Mouse (Mus musculus) ovary, adult 2 months (tissue): Measurements from ENCODE around the gene Cbr1. TPM values are rescaled to one million over a fixed set of nuclear protein-coding genes. Genes with fewer than 3 reads are reported as not detected.

Experiments used
- polyA plus RNA-seq: library from polyadenylated mRNA; depleted of rRNA; stranded (reverse); fragments of >200 nt; gene quantifications from 2 replicates; pipeline ENCODE4 v1.2.3, GENCODE M21; 2012; rRNA removed

Gene Cbr1
- 117 and 120 TPM in 2 replicates for polyA plus RNA-seq

DNA sequence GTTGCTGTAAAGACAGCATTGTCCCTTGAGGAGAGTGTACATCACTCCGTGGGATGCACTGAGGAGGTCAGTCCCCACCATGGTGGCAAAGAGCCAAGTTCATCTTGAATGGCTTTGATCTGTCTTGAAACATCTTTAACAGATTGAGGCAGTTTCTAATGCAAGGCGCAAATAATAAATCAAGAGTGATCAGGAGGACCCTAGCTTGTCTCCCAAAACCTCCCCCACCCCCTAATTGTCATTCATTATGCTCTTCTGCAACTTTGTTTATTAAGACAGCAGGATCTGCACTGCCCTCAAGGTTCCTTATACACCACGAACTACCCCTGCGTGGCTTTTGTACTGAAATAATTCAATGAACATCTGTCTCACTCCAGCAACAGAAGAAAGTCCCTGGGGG lies at the start of gene Cbr1:
Cbr1 (plus strand) TSS at position 301 of the 400 bp plus-strand sequence.

DNA sequence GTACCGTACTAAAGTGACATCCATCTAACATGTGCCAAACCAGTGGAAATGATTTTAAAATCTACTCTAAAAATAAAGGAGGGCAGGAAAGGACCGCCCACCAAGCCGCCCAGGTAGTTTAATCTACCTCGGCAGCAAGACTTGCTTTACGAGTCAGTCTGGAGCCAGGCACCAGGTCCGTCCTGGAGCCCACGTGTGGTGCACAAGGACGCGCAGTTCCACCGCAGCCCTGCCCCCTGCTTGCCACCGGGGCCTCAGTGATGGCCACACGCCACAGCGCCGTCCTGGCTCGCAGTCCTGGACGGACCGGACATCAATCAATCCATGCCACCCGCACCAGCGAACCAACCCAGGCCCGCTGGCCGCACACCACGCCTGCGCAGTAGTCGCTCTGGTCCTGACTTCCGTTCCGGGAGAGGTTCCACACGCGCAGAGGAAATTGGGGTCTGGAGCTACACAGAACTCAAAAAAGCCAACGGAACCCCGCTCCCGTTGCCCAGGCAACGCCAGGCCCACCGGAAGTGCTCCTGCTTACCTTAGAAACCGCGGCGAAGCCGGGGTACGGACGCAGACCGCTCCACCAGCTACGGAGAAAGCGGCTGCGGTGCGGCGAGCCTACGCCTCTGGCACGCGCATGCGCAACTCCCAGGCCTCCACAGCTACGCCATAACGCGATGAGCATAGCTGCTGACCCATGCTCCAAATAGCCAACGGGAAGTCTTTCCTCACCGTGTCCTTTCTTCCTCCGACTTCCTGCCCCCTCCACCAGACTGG lies 2.0 kb upstream of the Cbr1 start, which contains the start of gene Setd4:
Setd4 (minus strand) TSS at position 625 of the 774 bp plus-strand sequence.

DNA sequence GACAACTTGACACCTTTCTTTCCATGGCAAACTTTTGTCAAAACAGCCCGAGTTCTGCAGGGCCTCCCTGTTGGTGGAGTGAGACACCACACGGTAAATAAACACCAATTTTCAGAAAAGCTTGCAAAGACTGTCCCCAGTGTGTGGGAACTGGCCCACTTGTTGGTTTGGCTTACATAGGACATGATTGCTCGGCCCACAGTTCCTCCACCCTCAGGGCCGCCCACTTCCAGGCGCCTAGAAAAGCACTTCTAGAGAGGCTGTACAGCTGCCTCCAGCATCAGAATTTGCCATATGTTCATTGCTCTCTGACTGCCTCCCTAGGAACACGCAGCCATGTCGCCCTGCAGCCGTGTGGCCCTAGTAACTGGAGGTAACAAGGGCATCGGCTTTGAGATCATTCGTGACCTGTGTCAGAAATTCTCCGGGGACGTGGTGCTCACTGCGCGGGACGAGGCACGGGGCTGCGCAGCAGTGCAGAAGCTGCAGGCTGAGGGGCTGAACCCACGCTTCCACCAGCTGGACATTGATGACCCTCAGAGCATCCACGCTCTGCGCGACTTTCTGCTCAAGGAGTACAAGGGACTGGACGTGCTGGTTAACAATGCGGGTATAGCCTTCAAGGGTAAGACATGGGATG lies 22.2 kb downstream of the Cbr1 start, which contains the start of gene Gm5678:
Gm5678 (plus strand) TSS at position 337 of the 640 bp plus-strand sequence.

Other genes with a start within 250 kb of the Cbr1 start
- gene Setd4, start 1.8 kb upstream of the Cbr1 start, polyA plus RNA-seq = 12.1 and 12.8 TPM in 2 replicates
- gene Gm5678, start 22.2 kb downstream of the Cbr1 start, polyA plus RNA-seq = not detected in 2 replicates
- 27.0 and 38.5 TPM in 2 replicates for gene Cbr3, start 77.4 kb downstream of the Cbr1 start, polyA plus RNA-seq
- 44.6 and 55.6 TPM in 2 replicates for gene Dop1b, start 106.1 kb downstream of the Cbr1 start, polyA plus RNA-seq
- 6.0 and 6.2 TPM in 2 replicates for gene Morc3, start 226.3 kb downstream of the Cbr1 start, polyA plus RNA-seq